Mouse (Mus musculus): ENCODE data around the gene Tm7sf2. TPM values are rescaled to one million over a fixed set of nuclear protein-coding genes. Genes with fewer than 3 reads are reported as not detected.

The Tm7sf2 gene
- total RNA-seq, 2 experiments from 2014 or later: 4.2 to 5.1 TPM

GRCm38 (mm10) chr19:6015511-6016315 lies 52.5 kb downstream of the Tm7sf2 start, which contains the start of gene Capn1:
Gene Capn1 (minus strand): TSS chr19:6015897.
- DNase-seq (ENCODE audit: low spot score): peak; percentile 57
- intact Hi-C loops (cut with DNase I): loop anchor here (1.0 to 5.0 kb wide), 2 partner anchors 50 to 93 kb away; partner anchors contain the start of gene Cdc42ep2

GRCm38 (mm10) chr19:6014991-6015510 lies 53.1 kb downstream of the Tm7sf2 start:
- peak; percentile 27 for DNase-seq (ENCODE audit: low spot score)
- intact Hi-C loops (cut with DNase I): loop anchor here (5.0 kb wide), 1 partner anchor 93 kb away; the partner anchor contains the start of gene Cdc42ep2

- DNase-seq (ENCODE audit: low spot score): no peak
- intact Hi-C loops (cut with DNase I): no loop called here
Measured at GRCm38 (mm10) chr19:6013691-6014090, 54.5 kb downstream of the Tm7sf2 start.

Small RNA genes lying within 50 kb of the gene (microRNA-seq; reads per million reads assigned to microRNA genes)
- gene Mir6988: 0.83 reads per million

Other genes with a start within 250 kb of the Tm7sf2 start
- gene Frmd8, start 193.1 kb downstream of the Tm7sf2 start, total RNA-seq (2021): 10 to 100 TPM in 1 of 2 experiments, 1 to 10 TPM in 1; 8.9 to 11.1 TPM
- 1 to 10 TPM; 3.5 to 4.1 TPM for gene Slc25a45, start 190.6 kb downstream of the Tm7sf2 start, total RNA-seq (2021)
- under 1 TPM; 0.22 to 0.68 TPM for gene Tigd3, start 174.2 kb downstream of the Tm7sf2 start, total RNA-seq (2021)
- 10 to 100 TPM; 87.4 to 96.1 TPM for gene Dpf2, start 155.4 kb downstream of the Tm7sf2 start, total RNA-seq (2021)
- 1 to 10 TPM; 9.1 to 9.8 TPM for gene Cdc42ep2, start 143.6 kb downstream of the Tm7sf2 start, total RNA-seq (2021)
- gene Pola2, start 104.2 kb downstream of the Tm7sf2 start, total RNA-seq (2021): 10 to 100 TPM in 1 of 2 experiments, 1 to 10 TPM in 1; 8.9 to 11.2 TPM
- not detected for gene Slc22a20, start 82.2 kb downstream of the Tm7sf2 start, total RNA-seq (2021)
- 10 to 100 TPM; 27.5 to 32.8 TPM for gene Capn1, start 52.5 kb downstream of the Tm7sf2 start, total RNA-seq (2021)
- 10 to 100 TPM; 20.6 to 22.4 TPM for gene Syvn1, start 21.8 kb downstream of the Tm7sf2 start, total RNA-seq (2021)
- 10 to 100 TPM; 39.0 to 39.2 TPM for gene Mrpl49, start 10.6 kb downstream of the Tm7sf2 start, total RNA-seq (2021)
- gene Fau, start 10.5 kb downstream of the Tm7sf2 start, total RNA-seq (2021): 100 to 1,000 TPM; 499 to 563 TPM
- gene Znhit2, start 7.2 kb downstream of the Tm7sf2 start, total RNA-seq (2021): 10 to 100 TPM; 11.9 to 12.4 TPM
- gene Vps51, start 8.9 kb upstream of the Tm7sf2 start, total RNA-seq (2021): 10 to 100 TPM; 23.0 to 25.3 TPM
- gene Tmem262, start 11.7 kb upstream of the Tm7sf2 start, total RNA-seq (2021): not detected
- not detected for gene Gm28374, start 13.9 kb upstream of the Tm7sf2 start, total RNA-seq (2021)
- 10 to 100 TPM; 16.4 to 19.4 TPM for gene Zfpl1, start 16.6 kb upstream of the Tm7sf2 start, total RNA-seq (2021)
- gene Cdca5, start 16.6 kb upstream of the Tm7sf2 start, total RNA-seq (2021): under 1 TPM; 0.21 to 0.42 TPM
- not detected for gene AC131692.1, start 26.0 kb upstream of the Tm7sf2 start, total RNA-seq (2021)
- gene Naaladl1, start 37.4 kb upstream of the Tm7sf2 start, total RNA-seq (2021): not detected
- gene Sac3d1, start 50.3 kb upstream of the Tm7sf2 start, total RNA-seq (2021): 1 to 10 TPM; 7.9 to 8.5 TPM
- 10 to 100 TPM; 13.7 to 15.1 TPM for gene Snx15, start 59.9 kb upstream of the Tm7sf2 start, total RNA-seq (2021)
- under 1 TPM; 0.78 to 0.87 TPM for gene Batf2, start 72.6 kb upstream of the Tm7sf2 start, total RNA-seq (2021)
- 10 to 100 TPM; 54.4 to 58.4 TPM for gene Arl2, start 73.2 kb upstream of the Tm7sf2 start, total RNA-seq (2021)
- gene Majin, start 116.0 kb upstream of the Tm7sf2 start, total RNA-seq (2021): not detected
- gene Gpha2, start 158.0 kb upstream of the Tm7sf2 start, total RNA-seq (2021): not detected
- gene Ppp2r5b, start 167.5 kb upstream of the Tm7sf2 start, total RNA-seq (2021): 10 to 100 TPM; 33.6 to 38.0 TPM
- gene Atg2a, start 173.3 kb upstream of the Tm7sf2 start, total RNA-seq (2021): 10 to 100 TPM; 22.0 to 22.2 TPM
- 100 to 1,000 TPM; 119 to 139 TPM for gene Ehd1, start 208.4 kb upstream of the Tm7sf2 start, total RNA-seq (2021)
- 10 to 100 TPM in 1 of 2 experiments, 1 to 10 TPM in 1; 9.4 to 12.0 TPM for gene Cdc42bpg, start 238.1 kb upstream of the Tm7sf2 start, total RNA-seq (2021)